Mouse (Mus musculus) kidney, embryonic 16.5 days (tissue): ENCODE results near the gene Nit1. TPM values are rescaled to one million over a fixed set of nuclear protein-coding genes. Genes with fewer than 3 reads are reported as not detected.

Experiments used
- ATAC-seq: fragments of 200-750 bp; cut with Nextera tagmentation; 2 replicates; pipeline ENCODE4 v1.8.0; 2017; ENCODE audit warnings: moderate TSS enrichment; ENCODE audit not compliant: low FRiP score, low TSS enrichment
- H3K27ac ChIP-seq: fragments of 300-500 bp; sonication (generic); 2 replicates; pipeline ENCODE4 v1.5.1; 2014; ENCODE audit warnings: low read length
- H3K27me3 ChIP-seq: fragments of 300-500 bp; sonication (generic); 2 replicates; pipeline ENCODE4 v1.6.1; 2014; ENCODE audit warnings: low read length, control low read depth, mixed read lengths; ENCODE audit not compliant: insufficient read depth
- H3K36me3 ChIP-seq: fragments of 300-500 bp; sonication (generic); 2 replicates; pipeline ENCODE4 v1.6.1; 2014; ENCODE audit warnings: low read length, control low read depth, mixed read lengths; ENCODE audit not compliant: insufficient read depth
- H3K4me1 ChIP-seq: fragments of 300-500 bp; sonication (generic); 2 replicates; pipeline ENCODE4 v1.6.1; 2014; ENCODE audit warnings: low read length, control low read depth, mixed read lengths; ENCODE audit not compliant: insufficient read depth
- H3K4me2 ChIP-seq: fragments of 300-500 bp; sonication (generic); replicated peaks from 2 replicates; pipeline ENCODE4 v1.6.1; 2014; ENCODE audit warnings: low read depth, low read length
- H3K4me3 ChIP-seq: fragments of 300-500 bp; sonication (generic); 2 replicates; pipeline ENCODE4 v1.5.1; 2014; ENCODE audit warnings: mild to moderate bottlenecking, low read length
- H3K9ac ChIP-seq: fragments of 300-500 bp; sonication (generic); replicated peaks from 2 replicates; pipeline ENCODE4 v1.6.1; 2014; ENCODE audit warnings: low read length
- H3K9me3 ChIP-seq: fragments of 300-500 bp; sonication (generic); 2 replicates; pipeline ENCODE4 v1.6.1; 2016; ENCODE audit warnings: low read length, control low read depth
- WGBS: fragments of 180-500 bp; shearing (Covaris S2); extraction: QIAGEN DNeasy Blood & Tissue Kit; methylation state at CpG from one replicate; pipeline ENCODE4 v1.1.7; 2014; 5-methylcytosine and 5-hydroxymethylcytosine counted together
- polyA plus RNA-seq: library from polyadenylated mRNA; unstranded; fragments of >200 nt; fragmentation: Nextera tagmentation; extraction: Ambion mirVana; gene quantifications from 2 replicates; pipeline ENCODE4 v1.2.1, GENCODE M21; 2015

The Nit1 gene
- polyA plus RNA-seq, 1 experiment from 2014 or later = 63.3 TPM

DNA sequence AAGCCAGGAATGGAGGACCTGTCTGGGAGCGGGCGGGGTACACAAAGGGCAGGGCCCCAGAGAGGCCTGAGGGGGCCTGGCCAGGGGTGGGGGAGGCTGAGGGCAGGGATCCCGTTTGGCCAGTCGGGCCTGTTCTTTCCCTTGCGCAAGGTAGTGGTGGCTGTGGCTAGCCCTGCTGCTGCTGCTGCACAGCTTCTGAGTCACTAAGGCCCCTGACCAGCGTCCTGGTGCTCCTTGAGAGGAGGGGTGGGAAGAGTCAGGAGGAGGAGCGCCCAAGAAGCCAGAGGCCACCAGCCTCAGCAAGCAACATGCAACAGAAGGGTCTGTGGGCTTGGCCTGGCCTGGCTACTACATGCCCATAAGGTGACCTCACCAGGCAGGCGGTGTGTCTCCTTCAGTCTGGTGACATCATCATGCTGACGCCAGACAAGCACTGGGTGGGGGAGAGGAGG is 30.2 kb upstream of the Nit1 start:
- H3K9ac ChIP-seq = no peak overlapping the region
- H3K4me2 ChIP-seq = no peak overlapping the region
- H3K4me3 ChIP-seq = no peak overlapping the region
- 47% methylated on average over 9 of the region's 9 CpGs for WGBS
- H3K27ac ChIP-seq = no peak overlapping the region
- H3K9me3 ChIP-seq = no peaks in the 10 kb centered on the region
- peaks cover 3% of the 10 kb centered on the region; the same call in 1 of the 2 replicates for H3K27me3 ChIP-seq
- H3K4me1 ChIP-seq = peaks cover 21% of the 10 kb centered on the region
- peak; percentile 46; the same call in 1 of the 2 replicates for ATAC-seq
- H3K36me3 ChIP-seq = no peaks in the 10 kb centered on the region

DNA sequence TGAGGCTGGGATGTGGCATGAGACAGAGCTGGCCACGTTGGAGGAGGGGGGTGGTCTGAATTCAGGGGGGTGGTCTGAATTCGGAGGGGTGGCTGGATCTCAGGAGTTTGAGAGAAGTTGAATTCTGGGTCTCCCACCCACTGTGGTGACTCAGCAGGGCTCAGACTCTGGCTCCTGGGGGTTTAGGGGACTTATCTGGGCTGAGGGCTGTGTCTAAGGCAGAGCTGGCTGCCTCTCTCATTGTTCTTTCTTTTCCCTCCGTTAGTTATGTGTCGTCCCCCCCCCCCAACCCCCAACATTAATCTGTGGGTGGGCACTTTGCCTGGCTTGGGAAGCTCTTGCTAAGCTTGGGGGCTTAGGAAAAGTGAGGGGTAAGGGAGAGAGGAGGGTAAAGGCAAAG is 28.5 kb upstream of the Nit1 start:
- Histone ChIP-seq H3K4me2 (no peak overlapping the region), H3K9me3 (no peaks in the 10 kb centered on the region), H3K36me3 (no peaks in the 10 kb centered on the region), H3K9ac (no peak overlapping the region), H3K4me3 (no peak overlapping the region), H3K4me1 (peaks cover 14% of the 10 kb centered on the region), H3K27me3 (no peaks in the 10 kb centered on the region), H3K27ac (no peak overlapping the region)
- 6% methylated on average over 2 of the region's 4 CpGs for WGBS
- ATAC-seq = no peak

DNA sequence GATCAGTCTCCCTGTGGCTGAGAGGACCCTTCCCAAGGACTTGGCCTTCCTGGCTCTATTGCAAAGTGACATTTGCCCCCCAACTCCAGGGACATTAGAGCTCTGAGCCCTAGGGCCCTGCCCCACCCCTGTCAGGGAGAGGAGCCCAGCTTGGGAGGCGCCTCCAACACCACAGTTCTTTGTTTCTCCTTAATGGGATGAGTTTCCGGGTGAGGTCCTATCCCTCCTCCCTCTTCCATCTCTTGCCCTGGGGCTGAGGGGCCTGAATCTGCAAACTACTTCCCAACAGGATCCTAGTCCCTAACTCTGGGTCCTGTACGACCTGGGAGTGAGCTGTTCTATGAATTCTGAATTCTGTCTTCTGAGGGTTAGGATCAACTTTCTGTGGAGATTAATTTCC is 27.4 kb upstream of the Nit1 start:
- H3K27ac ChIP-seq = no peak overlapping the region
- H3K4me3 ChIP-seq = no peak overlapping the region
- no peak for ATAC-seq
- no peak overlapping the region for H3K9ac ChIP-seq
- no peaks in the 10 kb centered on the region for H3K9me3 ChIP-seq
- no peak overlapping the region for H3K4me2 ChIP-seq
- WGBS = 40% methylated on average over 3 of the region's 3 CpGs
- no peaks in the 10 kb centered on the region for H3K36me3 ChIP-seq
- H3K27me3 ChIP-seq = no peaks in the 10 kb centered on the region
- peaks cover 22% of the 10 kb centered on the region for H3K4me1 ChIP-seq

DNA sequence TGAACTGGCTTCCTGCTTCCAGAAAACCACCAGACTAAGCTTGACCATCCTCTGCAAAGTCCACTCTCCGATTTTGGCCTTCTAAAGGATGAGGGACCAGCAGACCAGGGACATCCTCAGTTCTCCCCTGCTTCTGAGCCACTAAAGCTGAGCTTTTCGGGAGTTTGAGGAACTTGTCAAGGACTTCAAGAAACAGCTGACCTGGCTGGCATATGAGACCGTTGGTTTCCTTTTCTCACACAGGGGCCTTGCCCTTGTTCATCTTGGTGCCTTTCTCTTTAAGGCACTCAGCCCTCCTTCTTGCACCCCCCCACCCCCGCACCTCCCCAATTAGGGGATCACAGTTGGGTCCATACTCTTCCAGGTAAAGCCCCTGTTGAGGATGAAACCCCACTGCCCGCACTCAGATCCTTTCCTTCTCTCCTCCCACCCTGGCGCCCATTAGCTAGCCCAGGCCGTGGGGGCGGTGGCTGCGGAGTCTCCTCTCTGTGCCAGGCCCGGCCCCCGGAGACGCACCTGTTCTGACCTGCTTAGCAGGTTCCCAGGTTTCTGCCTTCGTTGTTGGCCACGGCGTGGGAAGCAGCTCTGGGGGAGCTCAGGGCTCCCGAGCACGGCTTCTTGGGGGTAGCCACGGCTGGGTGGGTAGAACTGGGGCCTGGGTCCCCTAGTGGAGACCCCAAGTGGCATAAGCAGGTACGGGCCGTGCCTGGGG is 24.6 kb upstream of the Nit1 start, which contains the start of gene Nectin4:
TSS of gene Nectin4 (plus strand) at position 255 of the 712 bp plus-strand sequence.
- peak within 1 kb of the TSS; percentile 20; the same call in 1 of the 2 replicates for H3K9ac ChIP-seq
- no peaks in the 10 kb centered on the region for H3K36me3 ChIP-seq
- H3K27ac ChIP-seq = no peak within 1 kb of the TSS; the same call in 1 of the 2 replicates
- H3K4me2 ChIP-seq = peak within 1 kb of the TSS; percentile 38
- peak; percentile 62; the same call in 1 of the 2 replicates for ATAC-seq
- no peaks in the 10 kb centered on the region for H3K9me3 ChIP-seq
- peaks cover 16% of the 10 kb centered on the region for H3K4me1 ChIP-seq
- peak within 1 kb of the TSS; percentile 15; the same call in 1 of the 2 replicates for H3K4me3 ChIP-seq
- no peaks in the 10 kb centered on the region for H3K27me3 ChIP-seq
- 38% methylated on average over 20 of the region's 20 CpGs for WGBS

DNA sequence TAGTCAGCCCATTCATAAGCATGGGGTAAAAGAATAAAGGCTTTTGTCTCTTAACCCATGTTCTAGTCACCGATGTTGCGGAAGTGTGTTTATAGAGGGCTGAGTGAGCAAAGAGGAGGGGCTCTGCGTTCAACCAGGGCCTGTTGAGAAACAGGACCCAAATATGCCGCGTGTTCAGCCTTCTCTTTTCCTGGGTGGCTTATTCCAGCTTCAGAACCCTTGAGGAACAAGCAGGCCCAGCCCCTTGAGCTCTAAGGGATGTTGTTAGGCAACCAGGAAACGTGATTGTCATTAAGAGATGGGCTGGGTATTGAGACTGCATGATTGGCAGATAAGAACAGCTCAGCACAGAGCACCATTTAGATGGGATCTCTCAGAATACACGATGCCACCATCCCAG is 20.5 kb upstream of the Nit1 start:
- Histone ChIP-seq H3K4me2 (no peak overlapping the region), H3K4me3 (no peak overlapping the region), H3K9ac (no peak overlapping the region), H3K27ac (no peak overlapping the region), H3K36me3 (no peaks in the 10 kb centered on the region), H3K9me3 (no peaks in the 10 kb centered on the region), H3K4me1 (peaks cover 14% of the 10 kb centered on the region), H3K27me3 (no peaks in the 10 kb centered on the region)
- ATAC-seq = no peak
- 63% methylated on average over 7 of the region's 7 CpGs for WGBS

DNA sequence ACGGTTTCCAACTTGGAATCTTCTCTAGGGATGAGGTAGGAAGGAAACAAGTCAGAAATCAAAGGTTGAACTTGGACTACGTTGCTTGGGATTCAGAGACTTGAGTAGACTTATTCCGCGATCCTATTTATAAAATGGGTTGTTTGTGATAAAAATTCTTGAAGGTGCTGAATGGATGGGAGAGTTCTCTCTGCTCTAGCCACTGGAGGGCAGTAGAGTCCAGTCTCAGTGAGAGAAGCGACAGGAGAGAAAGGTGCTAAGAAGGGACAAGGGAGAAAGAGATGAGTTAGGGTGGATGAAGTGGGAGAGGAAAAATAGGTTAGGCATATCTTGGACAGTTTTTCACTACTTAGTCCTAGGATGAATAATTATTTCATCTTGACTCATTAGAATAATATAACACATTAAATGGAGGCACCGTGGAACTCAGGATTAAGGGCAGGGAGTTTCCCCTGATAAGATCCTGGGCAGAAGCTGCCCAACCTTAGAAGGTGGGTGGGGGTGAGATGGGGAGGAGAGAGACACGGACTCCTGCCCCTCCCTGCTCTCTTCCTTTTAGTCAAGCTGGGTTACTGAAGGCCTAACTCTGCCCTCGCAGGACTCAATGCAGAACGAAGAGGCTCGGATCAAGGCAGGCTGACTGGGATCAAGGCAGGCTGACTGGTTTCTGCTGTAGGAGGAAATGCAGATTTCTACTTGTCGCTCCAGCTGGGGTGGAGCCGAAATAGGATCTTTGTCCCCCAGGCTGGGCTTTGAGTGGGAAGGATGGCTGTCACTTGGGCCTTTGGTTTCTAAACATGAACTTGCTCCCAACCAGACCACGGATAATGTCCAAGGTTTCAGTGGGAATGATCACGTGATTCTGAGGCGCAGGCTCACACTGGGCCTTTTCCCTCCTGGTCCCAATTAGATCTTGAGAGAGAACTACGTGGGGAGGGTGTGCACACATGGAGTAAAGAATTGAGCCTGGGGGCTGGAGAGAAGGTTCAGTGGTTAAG is 16.0 kb upstream of the Nit1 start:
- Histone ChIP-seq H3K9ac (peak overlapping the region; percentile 73), H3K9me3 (no peaks in the 10 kb centered on the region; the same call in 1 of the 2 replicates), H3K27me3 (no peaks in the 10 kb centered on the region), H3K4me2 (peak overlapping the region; percentile 86), H3K36me3 (peaks cover 14% of the 10 kb centered on the region), H3K4me3 (peak overlapping the region; percentile 60), H3K4me1 (peaks cover 13% of the 10 kb centered on the region), H3K27ac (peak overlapping the region; percentile 71)
- WGBS = 28% methylated on average over 16 of the region's 16 CpGs
- peak; percentile 52; the same call in 1 of the 2 replicates for ATAC-seq

DNA sequence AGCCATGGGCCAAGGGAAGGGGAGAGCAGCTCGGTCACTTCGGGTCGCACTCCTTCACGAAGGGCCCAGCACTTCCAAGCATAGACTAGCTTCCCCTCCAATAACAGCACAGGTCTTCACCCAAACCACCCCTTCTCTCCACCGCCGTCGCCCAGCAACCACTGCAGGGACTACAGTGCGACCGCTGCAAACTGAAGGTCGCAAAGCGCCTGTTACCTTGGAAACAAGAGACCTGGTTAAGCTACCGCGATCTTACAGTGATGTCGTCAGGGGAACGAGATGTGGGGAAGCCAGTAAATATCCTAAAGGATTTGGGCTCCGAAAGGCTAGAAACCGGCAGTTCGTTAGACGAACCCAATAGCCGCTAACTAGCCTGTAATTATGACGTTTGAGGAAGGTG is 15.2 kb upstream of the Nit1 start, which contains the start of gene Klhdc9:
TSS of gene Klhdc9 (minus strand) at position 143 of the 400 bp plus-strand sequence.
- under 1% methylated on average over 21 of the region's 21 CpGs for WGBS
- peak within 1 kb of the TSS; percentile 86 for H3K4me2 ChIP-seq
- peaks cover 14% of the 10 kb centered on the region for H3K36me3 ChIP-seq
- ATAC-seq = peak; percentile 95
- peak within 1 kb of the TSS; percentile 71 for H3K27ac ChIP-seq
- H3K9me3 ChIP-seq = no peaks in the 10 kb centered on the region; the same call in 1 of the 2 replicates
- H3K4me3 ChIP-seq = peak within 1 kb of the TSS; percentile 60
- peaks cover 13% of the 10 kb centered on the region for H3K4me1 ChIP-seq
- H3K27me3 ChIP-seq = no peaks in the 10 kb centered on the region
- peak within 1 kb of the TSS; percentile 73 for H3K9ac ChIP-seq

DNA sequence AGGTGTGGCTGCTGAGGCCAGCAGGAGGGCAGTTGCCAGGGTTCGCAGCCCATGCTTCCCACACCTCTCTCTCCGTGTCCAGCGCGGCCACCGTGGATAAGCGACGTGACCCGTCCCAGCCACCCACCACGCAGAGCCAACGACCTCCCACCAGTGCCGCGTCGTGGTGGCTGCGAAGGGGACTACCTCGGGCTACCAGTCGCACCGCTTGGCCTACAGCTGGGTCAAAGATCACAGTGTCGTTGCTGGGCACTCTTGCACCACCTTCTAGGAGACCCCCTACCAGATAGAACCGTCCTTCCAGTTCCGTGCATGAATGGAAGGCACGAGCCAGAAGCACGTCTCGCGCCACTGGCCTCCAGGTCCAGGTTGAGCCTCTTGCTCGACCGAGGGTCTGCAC is 14.8 kb upstream of the Nit1 start:
- Histone ChIP-seq H3K27me3 (no peaks in the 10 kb centered on the region), H3K4me1 (peaks cover 13% of the 10 kb centered on the region), H3K4me3 (peak overlapping the region; percentile 60), H3K4me2 (peak overlapping the region; percentile 86), H3K27ac (peak overlapping the region; percentile 65), H3K9me3 (no peaks in the 10 kb centered on the region; the same call in 1 of the 2 replicates), H3K9ac (peak overlapping the region; percentile 73), H3K36me3 (peaks cover 14% of the 10 kb centered on the region)
- no peak; the same call in 1 of the 2 replicates for ATAC-seq
- 2% methylated on average over 26 of the region's 26 CpGs for WGBS

DNA sequence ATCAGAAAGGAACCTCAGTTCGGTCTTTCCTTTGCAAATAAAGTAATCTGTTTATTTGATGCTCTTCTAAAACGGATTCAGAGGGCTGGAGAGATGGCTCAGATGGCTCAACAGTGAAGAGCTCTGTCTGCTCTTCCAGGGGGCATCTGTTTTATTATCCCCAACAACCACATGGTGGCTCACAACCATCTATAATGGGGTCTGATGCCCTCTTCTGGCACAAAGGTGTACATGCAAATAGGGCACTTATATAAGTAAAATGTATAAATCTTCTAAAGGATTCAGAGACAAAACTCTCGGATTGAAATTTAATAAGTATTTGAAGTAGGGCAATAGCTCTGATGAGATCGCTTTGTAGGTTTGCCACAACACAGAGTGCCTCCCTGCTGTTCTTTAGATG is 13.0 kb upstream of the Nit1 start:
- H3K27ac ChIP-seq = no peak overlapping the region
- no peak overlapping the region for H3K9ac ChIP-seq
- ATAC-seq = no peak
- 73% methylated on average over 4 of the region's 4 CpGs for WGBS
- no peaks in the 10 kb centered on the region for H3K27me3 ChIP-seq
- peaks cover 14% of the 10 kb centered on the region for H3K36me3 ChIP-seq
- H3K9me3 ChIP-seq = no peaks in the 10 kb centered on the region; the same call in 1 of the 2 replicates
- H3K4me2 ChIP-seq = no peak overlapping the region
- peaks cover 13% of the 10 kb centered on the region for H3K4me1 ChIP-seq
- H3K4me3 ChIP-seq = no peak overlapping the region
